Mouse (Mus musculus) hematopoietic stem cell, adult 5-6 weeks (primary cell): ENCODE data around the gene Tex26. TPM values are rescaled to one million over a fixed set of nuclear protein-coding genes. Genes with fewer than 3 reads are reported as not detected.

Source experiments
- ATAC-seq, 2 experiments: fragments of 125-278 bp in 1 of 2; replicated peaks in 1 of 2; 2 replicates each; pipeline ENCODE4 v1.8.0; 2016 to 2017; ENCODE audit warnings: inconsistent platforms in 2 of 2, mild to moderate bottlenecking in 2 of 2, moderate number of reproducible peaks in 2 of 2, low read depth in 1 of 2, moderate TSS enrichment in 1 of 2; ENCODE audit not compliant: low FRiP score in 2 of 2, poor library complexity in 2 of 2, severe bottlenecking in 2 of 2, insufficient read depth in 1 of 2, low TSS enrichment in 1 of 2
- total RNA-seq: library from RNA; stranded (forward); fragments of 172-1452, 232-1000 nt; gene quantifications from 2 replicates; pipeline ENCODE4 v1.2.3, GENCODE M21; 2017

Tex26 gene
- not detected in 2 replicates for total RNA-seq

GRCm38 (mm10) chr5:149439531-149440179, at the start of gene Tex26:
Tex26 (plus strand) TSS chr5:149439660.
- peak; percentile 81 to 82 for ATAC-seq

GRCm38 (mm10) chr5:149391574-149392375, 47.7 kb upstream of the Tex26 start:
- peak; percentile 81 to 84 for ATAC-seq

GRCm38 (mm10) chr5:149392420-149392988, 47.0 kb upstream of the Tex26 start:
- ATAC-seq: no peak

DNA sequence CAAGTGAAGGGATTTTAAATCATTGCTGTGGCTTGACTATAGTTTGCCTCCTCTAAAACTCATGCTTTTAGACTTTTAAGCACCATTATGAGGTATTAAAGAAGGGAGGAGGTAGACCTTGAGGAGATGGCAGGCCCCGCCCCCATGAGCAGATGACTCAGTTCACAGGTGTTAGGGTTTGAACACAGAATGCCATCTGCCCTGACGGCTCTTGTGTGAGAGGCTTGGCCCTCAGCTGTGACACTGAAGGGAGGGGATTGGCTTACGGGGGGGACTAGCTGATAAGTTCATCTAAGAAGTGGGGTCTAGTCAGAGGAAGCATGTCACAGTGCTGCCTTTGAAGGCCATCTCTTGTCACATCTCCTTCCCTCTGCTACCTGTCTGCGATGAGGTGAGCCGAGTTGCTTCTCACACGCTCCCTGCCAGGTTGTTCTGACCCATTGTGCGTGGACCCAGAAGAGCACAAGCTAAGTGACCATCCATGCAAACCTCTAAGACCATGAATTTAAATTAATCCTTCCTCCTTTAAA, 37.9 kb upstream of the Tex26 start:
- ATAC-seq: no peak

DNA sequence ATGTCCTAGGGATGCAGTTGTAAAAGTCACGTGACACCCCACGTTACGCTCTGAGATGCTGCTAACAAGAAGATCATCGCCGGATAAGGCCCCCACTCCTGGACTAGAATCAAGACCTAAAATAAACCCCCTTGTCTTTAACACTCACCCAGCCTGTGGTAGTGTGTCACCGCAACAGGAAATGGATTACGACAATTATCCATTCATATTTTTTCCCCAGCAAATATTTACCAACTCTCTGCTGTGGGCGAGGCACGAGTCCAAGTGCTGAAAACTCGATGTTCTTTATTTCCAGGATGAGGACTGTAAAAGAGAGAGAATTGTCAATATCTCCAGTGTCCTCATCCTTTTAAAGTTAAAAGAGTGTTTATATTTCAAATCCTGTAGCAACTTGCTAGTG, 37.4 kb upstream of the Tex26 start:
- no peak for ATAC-seq

DNA sequence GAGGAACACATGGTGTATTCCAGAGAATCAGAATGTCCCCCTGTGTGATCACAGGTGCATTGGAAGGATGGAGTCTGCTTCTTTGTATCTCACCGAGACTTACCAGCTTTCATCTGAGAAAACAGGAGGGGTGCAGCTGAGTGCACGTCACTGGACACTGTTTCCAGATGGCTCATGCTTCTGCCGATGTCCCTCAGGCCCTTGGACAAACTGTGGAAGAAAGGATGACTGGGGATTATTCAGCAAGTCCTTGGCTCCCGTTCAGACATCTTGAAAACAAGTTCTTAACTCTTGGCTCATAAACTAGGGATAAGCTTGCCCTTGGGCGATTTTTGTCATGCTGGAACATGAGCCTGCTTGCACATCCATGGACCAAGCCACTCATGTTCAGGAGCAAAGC, 36.1 kb upstream of the Tex26 start:
- ATAC-seq: no peak

GRCm38 (mm10) chr5:149404710-149405109, 34.8 kb upstream of the Tex26 start:
- ATAC-seq: no peak

- no peak for ATAC-seq
These were observed 32.6 kb upstream of the Tex26 start for GRCm38 (mm10) chr5:149406791-149407276.

GRCm38 (mm10) chr5:149409502-149409901, 30.0 kb upstream of the Tex26 start:
- no peak for ATAC-seq

DNA sequence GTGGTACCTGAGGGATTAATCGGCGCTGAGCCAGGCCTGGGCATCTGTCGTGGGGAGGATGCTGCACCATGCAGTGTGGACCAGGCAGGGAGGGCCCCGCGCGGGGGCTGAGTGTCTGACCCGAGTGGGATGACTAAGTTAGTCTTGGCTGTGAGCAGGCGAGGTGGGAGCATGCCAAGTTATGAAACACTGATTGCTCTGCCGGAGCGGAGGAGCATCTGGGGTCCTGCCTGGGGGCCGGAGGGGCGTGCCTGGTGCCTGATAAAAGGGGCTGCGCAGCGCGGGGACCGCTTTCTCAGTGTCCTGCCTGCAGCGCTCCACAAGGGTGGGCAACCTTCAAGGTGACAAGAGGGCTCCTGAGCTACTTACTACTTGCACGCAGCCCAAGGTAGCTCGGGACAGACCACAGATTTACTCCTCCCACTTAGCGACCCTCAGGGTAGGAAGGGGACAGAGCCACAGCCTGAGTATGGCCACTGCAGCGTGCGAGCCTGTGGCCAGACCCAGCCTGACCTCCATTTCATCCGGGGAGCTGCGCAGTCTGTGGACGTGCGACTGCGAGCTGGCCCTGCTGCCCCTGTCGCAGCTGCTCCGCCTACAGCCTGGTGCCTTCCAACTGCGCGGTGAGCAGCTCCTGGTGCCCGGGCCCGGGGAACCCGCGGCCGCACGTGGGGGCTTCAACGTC, 27.8 kb upstream of the Tex26 start, which contains the start of gene Medag:
Medag (plus strand) TSS at position 241 of the 685 bp plus-strand sequence.
- peak; percentile 34 to 65; a peak in 3 of 4 replicates for ATAC-seq

DNA sequence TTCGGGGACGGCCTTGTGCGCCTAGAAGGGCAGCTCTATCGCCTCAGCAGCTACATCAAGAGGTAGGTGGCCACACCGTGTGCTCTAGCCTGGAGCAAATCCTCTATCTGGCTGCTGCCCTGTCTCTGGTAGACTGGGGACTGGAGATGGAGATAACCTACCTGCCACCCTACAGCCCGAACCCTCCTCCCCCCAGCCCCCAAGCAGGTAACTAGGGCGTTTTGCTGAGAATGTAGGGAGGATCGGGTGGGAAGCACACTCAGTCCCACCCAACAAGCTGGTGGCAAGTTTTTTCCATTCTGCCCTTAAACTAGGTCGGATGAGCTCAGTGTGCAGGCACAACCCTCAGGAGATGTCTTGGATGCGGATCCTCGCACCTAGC, 27.3 kb upstream of the Tex26 start:
- no peak for ATAC-seq

- no peak for ATAC-seq
These were observed 26.8 kb upstream of the Tex26 start for GRCm38 (mm10) chr5:149412671-149413070.

DNA sequence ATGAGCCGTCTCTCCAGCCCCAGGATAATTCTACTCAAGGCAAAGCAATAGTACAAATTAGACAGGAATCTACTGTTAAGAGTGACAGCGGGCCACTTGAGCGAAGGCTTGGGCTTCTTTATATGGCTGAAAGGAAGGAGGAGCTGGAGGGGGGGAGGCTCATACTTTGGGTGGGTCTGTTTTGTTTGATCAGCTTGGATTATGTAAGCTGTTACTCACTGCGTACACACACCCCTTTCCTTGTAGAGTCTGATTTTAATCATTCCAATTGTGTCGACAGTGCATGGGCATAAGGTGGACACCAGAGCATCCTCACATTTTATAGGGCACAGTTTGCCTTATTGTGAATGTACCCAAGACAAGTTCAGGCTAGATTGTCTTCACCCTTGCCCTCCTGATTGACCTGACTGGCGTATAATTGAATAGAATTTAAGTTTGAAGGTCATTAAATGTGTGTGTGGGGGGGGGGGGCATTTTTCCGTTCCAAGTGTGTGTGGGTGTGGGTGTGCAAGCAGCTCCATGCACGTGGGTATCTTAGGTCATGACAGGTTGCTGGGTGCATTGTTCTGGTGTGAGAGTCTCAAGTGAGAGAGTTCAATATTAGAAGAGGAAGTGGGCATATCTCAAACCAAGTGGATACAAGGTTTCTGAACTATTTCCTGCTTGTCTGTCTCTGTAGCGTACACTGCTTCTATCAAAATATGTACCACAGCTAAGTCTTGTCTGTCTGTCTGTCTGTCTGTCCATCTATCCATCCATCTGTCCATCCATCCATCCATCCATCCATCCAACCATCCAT, 24.9 kb upstream of the Tex26 start:
- ATAC-seq: no peak; a peak in 1 of 4 replicates

DNA sequence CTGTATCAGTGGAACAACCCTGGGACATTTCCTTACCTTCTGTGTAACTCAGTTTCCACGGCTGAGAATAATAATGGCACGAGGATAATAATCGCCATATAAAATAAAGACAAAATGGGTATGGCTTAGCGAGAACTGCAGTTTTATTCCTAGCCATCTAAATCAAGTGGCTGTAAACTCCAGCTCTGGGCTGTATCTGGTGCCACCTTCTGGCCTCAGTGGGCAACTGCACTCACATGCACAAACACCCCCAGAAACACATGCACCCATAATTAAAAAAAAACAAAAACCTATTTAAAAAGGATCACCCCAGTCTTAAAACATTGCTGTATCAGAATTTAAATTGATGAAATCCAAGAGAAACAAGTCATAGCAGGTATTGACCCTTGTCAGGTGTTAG, 22.1 kb upstream of the Tex26 start:
- ATAC-seq: no peak; a peak in 1 of 4 replicates

GRCm38 (mm10) chr5:149426525-149426924, 12.9 kb upstream of the Tex26 start:
- no peak for ATAC-seq

GRCm38 (mm10) chr5:149427277-149428060, 12.0 kb upstream of the Tex26 start:
- no peak for ATAC-seq
